Mouse (Mus musculus) urinary bladder, adult 18-20 months (tissue): Measurements from ENCODE around the gene Suv39h1.
A peak's percentile ranks its signal among the peaks of the same experiment; 100 is the strongest.
"Not testable (repeated sequence)": the region's sequence is repeated elsewhere in the genome, so short reads cannot be mapped to it uniquely, and the experiment has no call there.

Experiments
- DNase-seq, 2 experiments: peaks; one replicate each; pipeline ENCODE4 v3.0.0; 2022; ENCODE audit warnings: low spot score in 2 of 2, mixed read lengths in 2 of 2

Gene Suv39h1

GRCm38 (mm10) chrX:8026811-8027210, 47.7 kb downstream of the Suv39h1 start:
- no peak for DNase-seq

GRCm38 (mm10) chrX:8024795-8025194, 49.8 kb downstream of the Suv39h1 start:
- no peak for DNase-seq

GRCm38 (mm10) chrX:8020111-8020778, 54.3 kb downstream of the Suv39h1 start:
- DNase-seq: no peak

- no peak for DNase-seq
Observed at GRCm38 (mm10) chrX:8018286-8018685, 56.3 kb downstream of the Suv39h1 start, which contains the start of gene Glod5. Glod5 (minus strand) TSS chrX:8018492.

DNA sequence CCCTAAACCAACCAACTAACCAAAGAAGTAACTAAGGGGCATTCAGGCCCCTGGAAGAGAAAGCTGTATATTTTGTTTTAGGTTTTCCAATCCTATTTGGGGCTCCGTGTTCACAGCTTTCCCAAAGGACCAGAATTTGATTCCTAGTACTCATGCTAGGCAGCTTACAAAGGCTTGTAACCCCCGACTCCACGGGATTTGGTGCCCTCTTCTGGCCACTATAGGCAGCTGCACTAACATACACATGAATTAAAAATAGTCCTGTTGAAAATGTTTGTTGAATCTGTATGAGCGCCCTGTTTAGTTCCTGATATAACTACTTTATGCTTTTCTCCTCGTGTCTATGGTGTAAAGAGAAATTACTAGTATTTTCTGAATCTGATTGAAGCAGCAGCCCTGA, 57.4 kb downstream of the Suv39h1 start:
- peak in 1 of 2 experiments; percentile 2 for DNase-seq

DNA sequence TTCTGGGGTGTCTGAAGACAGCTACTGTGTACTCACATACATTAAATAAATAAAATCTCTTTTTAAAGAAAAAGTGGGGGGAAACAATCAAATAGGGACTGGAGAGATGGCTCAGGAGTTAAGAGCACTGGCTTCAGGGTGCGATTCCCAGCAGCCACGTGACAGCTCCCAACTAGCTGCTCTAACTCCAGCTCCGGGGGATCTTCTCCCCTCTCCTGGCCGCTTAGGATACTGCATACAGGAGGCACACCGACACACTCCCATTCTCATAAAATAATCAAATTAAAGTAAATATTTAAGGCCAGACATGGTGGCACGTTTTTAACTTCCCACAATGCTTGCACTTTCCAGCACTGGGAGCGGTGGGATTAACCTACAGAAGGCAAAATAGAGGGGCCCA, 58.9 kb downstream of the Suv39h1 start:
- DNase-seq: not testable (repeated sequence)

DNA sequence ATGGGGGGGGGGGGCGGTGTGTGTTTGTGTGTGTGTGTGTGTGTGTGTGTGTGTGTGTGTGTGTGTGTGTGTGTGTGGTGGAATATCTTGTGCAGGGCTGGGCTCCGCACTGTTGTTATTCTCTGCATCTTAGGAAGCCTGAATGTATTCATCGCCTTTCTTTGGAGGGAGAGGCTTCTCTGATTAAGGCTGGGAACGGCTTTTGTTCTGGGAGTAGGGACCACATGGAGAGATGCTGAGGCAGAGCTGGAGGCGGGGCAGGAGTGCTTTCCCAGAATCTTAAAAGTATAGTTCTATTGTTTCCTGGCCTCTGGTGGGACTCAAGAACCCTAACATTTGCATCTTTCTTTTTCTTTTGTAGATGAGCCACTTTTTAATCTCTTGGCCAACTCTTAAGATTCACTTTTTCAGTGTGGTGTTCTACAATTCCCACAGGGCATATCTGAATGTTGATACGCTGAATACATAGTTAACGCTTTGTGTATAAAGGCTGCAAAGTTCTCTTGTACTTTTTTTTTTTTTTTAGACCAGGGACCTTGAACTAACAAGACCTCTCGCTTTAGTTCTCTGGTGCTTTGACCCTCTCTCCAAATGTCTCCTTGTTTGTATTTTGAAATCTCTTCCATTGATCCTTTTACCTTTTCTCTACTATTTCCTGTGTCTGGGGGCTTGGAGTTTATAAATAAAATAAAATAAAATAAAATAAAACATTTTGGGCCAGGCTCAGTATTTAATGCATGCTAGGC, 60.8 kb downstream of the Suv39h1 start:
- no peak for DNase-seq

DNA sequence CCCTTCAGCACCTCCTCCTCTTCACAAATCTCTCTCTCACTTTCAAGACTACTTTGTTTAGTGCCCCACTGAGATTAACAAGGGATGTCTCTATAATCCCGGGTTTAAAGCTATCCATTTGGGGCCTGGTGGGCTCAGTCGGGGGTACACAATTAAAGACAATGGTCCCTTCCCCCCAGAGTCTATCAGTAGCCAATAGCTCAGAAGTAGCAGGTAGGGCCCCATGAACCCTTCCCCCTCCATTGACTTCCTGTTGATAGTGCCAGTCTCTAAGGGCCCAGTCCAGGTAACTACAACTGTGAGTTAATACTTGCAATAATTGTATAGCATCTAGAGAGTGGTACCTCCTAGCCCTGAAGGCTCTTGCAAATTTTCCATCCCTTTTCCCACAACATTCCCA, 61.4 kb downstream of the Suv39h1 start:
- DNase-seq: no peak
